Mouse (Mus musculus) spleen, adult 2 months (tissue): Measurements from ENCODE around the gene Elfn1.

ENCODE experiments used
- CTCF ChIP-seq: fragments of 200-500 bp; IDR thresholded peaks from 2 replicates; pipeline ENCODE4 v1.5.1; 2011; ENCODE audit warnings: mild to moderate bottlenecking, inconsistent platforms; ENCODE audit not compliant: insufficient read depth, insufficient read length, insufficient replicate concordance; ENCODE audit errors: extremely low read depth
- POLR2A ChIP-seq: fragments of 200-500 bp; IDR thresholded peaks from 2 replicates; pipeline ENCODE4 v1.6.1; 2011; ENCODE audit warnings: low read depth, low read length, inconsistent platforms

GRCm38 (mm10) chr5:139930102-139930501 lies 22.4 kb downstream of the Elfn1 start:
- TF ChIP-seq POLR2A (no peak), CTCF (no peak)
